Mouse (Mus musculus): ENCODE measurements around the gene Ikzf5. TPM values are rescaled to one million over a fixed set of nuclear protein-coding genes. Genes with fewer than 3 reads are reported as not detected.

Gene Ikzf5
- polyA plus RNA-seq, 1 experiment from 2014 or later = 12.6 TPM

GRCm38 (mm10) chr7:131364131-131364530 is 46.2 kb downstream of the Ikzf5 start:
- H3K4me1 ChIP-seq (ENCODE audit: control insufficient read depth, insufficient read depth, low read length) = peaks cover 14% of the 10 kb centered on the region
- no peaks in the 10 kb centered on the region; the same call in 1 of the 2 replicates for H3K27me3 ChIP-seq (ENCODE audit: control insufficient read depth, insufficient read depth, low read depth, low read length)
- no peak overlapping the region for H3K27ac ChIP-seq (ENCODE audit: low read length)
- no peak for ATAC-seq
- no peaks in the 10 kb centered on the region for H3K9me3 ChIP-seq (replicated peaks; ENCODE audit: control insufficient read depth, low read length, poor library complexity, severe bottlenecking)
- H3K4me2 ChIP-seq (ENCODE audit: low read length) = no peak overlapping the region
- H3K4me3 ChIP-seq (ENCODE audit: low read depth, low read length) = no peak overlapping the region
- WGBS = 94% methylated on average over 8 of the region's 8 CpGs
- no peaks in the 10 kb centered on the region; the same call in 1 of the 2 replicates for H3K36me3 ChIP-seq (ENCODE audit: control insufficient read depth, insufficient read depth, low read length)
- H3K9ac ChIP-seq (ENCODE audit: low read depth, low read length) = no peak overlapping the region

GRCm38 (mm10) chr7:131362615-131363300 is 47.6 kb downstream of the Ikzf5 start, which contains the start of gene 2310057M21Rik:
2310057M21Rik (minus strand) TSS chr7:131362759.
- H3K9ac ChIP-seq (ENCODE audit: low read depth, low read length) = peak within 1 kb of the TSS; percentile 91
- no peaks in the 10 kb centered on the region for H3K9me3 ChIP-seq (replicated peaks; ENCODE audit: control insufficient read depth, low read length, poor library complexity, severe bottlenecking)
- WGBS = under 1% methylated on average over 55 of the region's 55 CpGs
- no peaks in the 10 kb centered on the region; the same call in 1 of the 2 replicates for H3K27me3 ChIP-seq (ENCODE audit: control insufficient read depth, insufficient read depth, low read depth, low read length)
- peaks cover 14% of the 10 kb centered on the region for H3K4me1 ChIP-seq (ENCODE audit: control insufficient read depth, insufficient read depth, low read length)
- peaks cover 8% of the 10 kb centered on the region; the same call in 1 of the 2 replicates for H3K36me3 ChIP-seq (ENCODE audit: control insufficient read depth, insufficient read depth, low read length)
- H3K27ac ChIP-seq (ENCODE audit: low read length) = peak within 1 kb of the TSS; percentile 89
- peak within 1 kb of the TSS; percentile 93 for H3K4me3 ChIP-seq (ENCODE audit: low read depth, low read length)
- ATAC-seq = peak; percentile 98
- H3K4me2 ChIP-seq (ENCODE audit: low read length) = peak within 1 kb of the TSS; percentile 96

DNA sequence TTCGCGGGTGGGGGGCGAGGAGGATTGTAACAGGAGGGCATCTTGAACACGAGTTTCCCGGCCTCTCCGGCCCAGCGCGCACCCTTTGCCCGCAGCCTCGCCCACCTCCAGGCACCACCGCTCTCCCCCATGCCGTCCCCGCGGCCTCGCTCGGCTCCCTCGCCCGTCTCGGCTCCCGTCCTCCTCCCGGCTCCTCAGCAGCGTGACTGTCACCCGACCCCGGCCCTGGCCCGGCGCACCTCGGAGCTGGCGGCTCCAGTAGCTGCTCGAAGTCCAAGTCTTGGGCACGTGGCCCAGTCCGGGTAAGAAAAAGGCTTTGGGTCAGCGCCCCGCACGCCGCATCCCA is 48.1 kb downstream of the Ikzf5 start:
- peak; percentile 86 for ATAC-seq
- Histone ChIP-seq H3K27me3 (ENCODE audit: control insufficient read depth, insufficient read depth, low read depth, low read length) (no peaks in the 10 kb centered on the region; the same call in 1 of the 2 replicates), H3K36me3 (ENCODE audit: control insufficient read depth, insufficient read depth, low read length) (peaks cover 10% of the 10 kb centered on the region; the same call in 1 of the 2 replicates), H3K4me3 (ENCODE audit: low read depth, low read length) (peak overlapping the region; percentile 93), H3K9ac (ENCODE audit: low read depth, low read length) (peak overlapping the region; percentile 91), H3K4me1 (ENCODE audit: control insufficient read depth, insufficient read depth, low read length) (peaks cover 14% of the 10 kb centered on the region), H3K27ac (ENCODE audit: low read length) (peak overlapping the region; percentile 89), H3K4me2 (ENCODE audit: low read length) (peak overlapping the region; percentile 69), H3K9me3 (replicated peaks; ENCODE audit: control insufficient read depth, low read length, poor library complexity, severe bottlenecking) (no peaks in the 10 kb centered on the region)
- under 1% methylated on average over 34 of the region's 35 CpGs for whole genome bisulfite sequencing

DNA sequence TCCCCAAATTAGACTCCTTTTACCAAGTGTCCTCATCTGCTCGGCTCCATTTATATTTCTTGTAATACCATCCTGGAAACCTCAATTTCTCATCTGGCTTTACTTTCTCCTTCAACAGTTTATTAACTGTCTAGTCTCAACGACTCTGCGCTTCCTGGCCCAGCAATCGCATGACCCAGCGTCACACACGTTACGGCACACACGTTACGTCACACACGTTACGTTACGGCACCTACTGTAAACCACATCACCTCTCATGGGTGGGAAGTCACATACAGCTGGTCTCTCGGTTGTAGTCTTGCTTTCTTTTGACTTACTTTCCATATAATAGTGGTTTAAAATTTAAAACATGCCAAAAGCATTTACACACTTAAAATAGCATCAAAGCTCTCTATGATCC is 54.2 kb downstream of the Ikzf5 start:
- no peak overlapping the region for H3K27ac ChIP-seq (ENCODE audit: low read length)
- no peaks in the 10 kb centered on the region for H3K9me3 ChIP-seq (replicated peaks; ENCODE audit: control insufficient read depth, low read length, poor library complexity, severe bottlenecking)
- H3K4me2 ChIP-seq (ENCODE audit: low read length) = no peak overlapping the region
- no peak for ATAC-seq
- H3K27me3 ChIP-seq (ENCODE audit: control insufficient read depth, insufficient read depth, low read depth, low read length) = no peaks in the 10 kb centered on the region
- H3K36me3 ChIP-seq (ENCODE audit: control insufficient read depth, insufficient read depth, low read length) = peaks cover 21% of the 10 kb centered on the region
- no peak overlapping the region for H3K9ac ChIP-seq (ENCODE audit: low read depth, low read length)
- whole genome bisulfite sequencing = 98% methylated on average over 13 of the region's 13 CpGs
- peaks cover 3% of the 10 kb centered on the region for H3K4me1 ChIP-seq (ENCODE audit: control insufficient read depth, insufficient read depth, low read length)
- no peak overlapping the region for H3K4me3 ChIP-seq (ENCODE audit: low read depth, low read length)

DNA sequence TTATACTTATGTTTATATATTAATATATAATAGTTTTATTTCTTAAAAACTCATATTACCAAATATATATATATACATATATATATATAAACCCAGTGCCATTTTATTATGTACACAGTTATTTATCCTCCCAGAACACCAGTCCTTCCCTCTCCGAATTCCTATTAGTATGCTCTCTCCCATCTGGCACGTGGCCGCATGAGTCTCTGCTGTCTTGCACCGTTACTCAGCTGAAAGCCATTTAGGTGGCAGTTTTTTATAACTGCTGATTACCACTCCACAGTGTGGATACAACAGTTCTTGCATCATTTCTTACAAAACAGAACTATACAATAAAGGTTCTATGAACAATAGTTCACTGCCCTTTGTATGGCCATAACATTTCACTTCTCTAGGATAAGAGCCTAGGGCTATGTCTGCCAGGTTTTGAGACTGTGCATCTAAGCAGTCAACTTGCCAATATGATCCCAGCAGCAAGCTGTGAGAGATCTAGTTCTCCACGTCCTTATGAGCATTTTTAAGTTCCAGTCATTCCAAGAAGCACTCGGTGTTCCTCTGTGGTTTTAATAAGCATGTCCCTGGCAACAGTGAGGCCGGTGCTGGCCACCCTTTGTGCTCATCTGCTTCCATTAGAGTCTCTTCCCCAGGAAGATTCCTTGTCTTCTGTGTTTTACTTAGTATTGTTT is 64.3 kb downstream of the Ikzf5 start:
- no peak for ATAC-seq
- Histone ChIP-seq H3K4me3 (ENCODE audit: low read depth, low read length) (no peak overlapping the region), H3K36me3 (ENCODE audit: control insufficient read depth, insufficient read depth, low read length) (peaks cover 21% of the 10 kb centered on the region), H3K27me3 (ENCODE audit: control insufficient read depth, insufficient read depth, low read depth, low read length) (no peaks in the 10 kb centered on the region), H3K9ac (ENCODE audit: low read depth, low read length) (no peak overlapping the region), H3K9me3 (replicated peaks; ENCODE audit: control insufficient read depth, low read length, poor library complexity, severe bottlenecking) (no peaks in the 10 kb centered on the region), H3K4me2 (ENCODE audit: low read length) (no peak overlapping the region), H3K4me1 (ENCODE audit: control insufficient read depth, insufficient read depth, low read length) (no peaks in the 10 kb centered on the region), H3K27ac (ENCODE audit: low read length) (no peak overlapping the region)
- WGBS = 74% methylated on average over 7 of the region's 7 CpGs

Other genes with a start within 250 kb of the Ikzf5 start
- not detected in 2 replicates for gene 5430419D17Rik, start 236.1 kb downstream of the Ikzf5 start, polyA plus RNA-seq (2015; fragmentation: Nextera tagmentation; extraction: Ambion mirVana)
- not detected in 2 replicates for gene Cuzd1, start 88.2 kb downstream of the Ikzf5 start, polyA plus RNA-seq (2015; fragmentation: Nextera tagmentation; extraction: Ambion mirVana)
- gene Fam24b, start 81.0 kb downstream of the Ikzf5 start, polyA plus RNA-seq (2015; fragmentation: Nextera tagmentation; extraction: Ambion mirVana) = not detected in 2 replicates
- gene Fam24a, start 76.7 kb downstream of the Ikzf5 start, polyA plus RNA-seq (2015; fragmentation: Nextera tagmentation; extraction: Ambion mirVana) = not detected in 2 replicates
- gene 2310057M21Rik, start 47.8 kb downstream of the Ikzf5 start, polyA plus RNA-seq (2015; fragmentation: Nextera tagmentation; extraction: Ambion mirVana) = 29.9 and 32.4 TPM in 2 replicates
- gene Pstk, start 39.4 kb downstream of the Ikzf5 start, polyA plus RNA-seq (2015; fragmentation: Nextera tagmentation; extraction: Ambion mirVana) = 48.6 and 49.2 TPM in 2 replicates
- 115 and 121 TPM in 2 replicates for gene Acadsb, start 80 bp upstream of the Ikzf5 start, polyA plus RNA-seq (2015; fragmentation: Nextera tagmentation; extraction: Ambion mirVana)
- 0.20 and 0.85 TPM in 2 replicates for gene Hmx3, start 132.3 kb upstream of the Ikzf5 start, polyA plus RNA-seq (2015; fragmentation: Nextera tagmentation; extraction: Ambion mirVana)
- 0.57 and 1.7 TPM in 2 replicates for gene Hmx2, start 138.3 kb upstream of the Ikzf5 start, polyA plus RNA-seq (2015; fragmentation: Nextera tagmentation; extraction: Ambion mirVana)
- gene Bub3, start 149.7 kb upstream of the Ikzf5 start, polyA plus RNA-seq (2015; fragmentation: Nextera tagmentation; extraction: Ambion mirVana) = 146 and 160 TPM in 2 replicates